Mouse (Mus musculus) cortical plate, adult 2 months (tissue): ENCODE data around the gene Nfasc.

Experiments used
- CTCF ChIP-seq: fragments of 200-500 bp; IDR thresholded peaks from 2 replicates; pipeline ENCODE4 v1.5.1; 2011; ENCODE audit warnings: mild to moderate bottlenecking, control low read depth, low read length; ENCODE audit not compliant: insufficient read depth; ENCODE audit errors: extremely low read depth
- POLR2A ChIP-seq: fragments of 200-500 bp; IDR thresholded peaks from 2 replicates; pipeline ENCODE4 v1.6.1; 2011; ENCODE audit warnings: mild to moderate bottlenecking, low read length, control low read depth; ENCODE audit not compliant: insufficient read depth; ENCODE audit errors: extremely low read depth

DNA sequence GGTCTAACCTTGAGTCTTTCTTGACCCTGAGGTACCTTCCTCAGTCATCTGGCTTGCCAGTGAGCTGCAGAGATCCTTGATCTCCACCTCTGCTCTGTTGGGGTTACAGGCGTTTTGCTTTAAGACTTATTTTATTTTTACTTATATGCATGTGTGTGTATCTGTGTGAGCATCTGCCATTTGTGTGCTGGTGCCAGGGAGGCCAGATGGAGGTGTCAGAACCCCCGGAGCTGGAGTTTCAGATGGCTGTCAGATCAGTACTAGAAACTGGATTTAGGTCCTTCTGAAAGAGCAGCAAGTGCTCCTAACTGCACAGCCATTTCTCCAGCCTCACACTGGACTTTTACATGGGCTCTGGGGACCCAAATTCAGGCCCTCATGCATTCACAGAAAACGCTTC, 28.0 kb upstream of the Nfasc start:
- no peak for TF ChIP-seq CTCF
- no peak for TF ChIP-seq POLR2A
